In genomic region chr5:146678775-146679170, GRCm38 (mm10) we compare ENCODE assay signal across 20 mouse cellular contexts.
DNase-seq lines count a peak whose midpoint lies in the region; ATAC-seq lines count a peak whose summit lies in the region.
"Had no signal": no experiment of that assay in that cellular context is flagged by ENCODE, and none has a peak within 500 bp of the region (broad histone marks: within the 10 kb centered on the region; RNA-seq: fewer than 3 reads in every experiment).

No protein-coding gene starts in this region.

- no peaks in the 10 kb centered on the region for H3K9me3 ChIP-seq in kidney, embryonic 14.5 days (ENCODE audit: control insufficient read depth, low read length)
- no peaks in the 10 kb centered on the region for H3K9me3 ChIP-seq in kidney, embryonic 15.5 days (replicated peaks)
- H3K9me3 ChIP-seq in intestine, embryonic 15.5 days, result no peaks in the 10 kb centered on the region
- H3K9me3 ChIP-seq in liver, embryonic 13.5 days (replicated peaks), result no peaks in the 10 kb centered on the region
- H3K9me3 ChIP-seq in stomach, embryonic 15.5 days, result no peaks in the 10 kb centered on the region
- H3K9me3 ChIP-seq: embryonic facial prominence, embryonic 13.5 days; hindbrain, embryonic 10.5 days; limb, embryonic 15.5 days; midbrain, embryonic 13.5 days; neural tube, embryonic 12.5 days had no signal

- no peaks in the 10 kb centered on the region for H3K36me3 ChIP-seq in kidney, embryonic 14.5 days (ENCODE audit: control insufficient read depth, insufficient read depth, low read length)
- no peaks in the 10 kb centered on the region for H3K36me3 ChIP-seq in kidney, embryonic 15.5 days
- H3K36me3 ChIP-seq in intestine, embryonic 15.5 days, result no peaks in the 10 kb centered on the region
- no peaks in the 10 kb centered on the region for H3K36me3 ChIP-seq in liver, embryonic 13.5 days
- H3K36me3 ChIP-seq in stomach, embryonic 15.5 days, result no peaks in the 10 kb centered on the region
- H3K36me3 ChIP-seq: embryonic facial prominence, embryonic 13.5 days; hindbrain, embryonic 10.5 days; limb, embryonic 15.5 days; midbrain, embryonic 13.5 days; neural tube, embryonic 12.5 days had no signal

- H3K4me3 ChIP-seq in kidney, embryonic 14.5 days (ENCODE audit: low read length), result no peak overlapping the region
- H3K4me3 ChIP-seq in kidney, embryonic 15.5 days (replicated peaks), result no peak overlapping the region
- H3K4me3 ChIP-seq in intestine, embryonic 15.5 days (replicated peaks), result no peak overlapping the region
- H3K4me3 ChIP-seq in liver, embryonic 13.5 days (replicated peaks), result no peak overlapping the region
- H3K4me3 ChIP-seq in stomach, embryonic 15.5 days (replicated peaks), result no peak overlapping the region
- H3K4me3 ChIP-seq: embryonic facial prominence, embryonic 13.5 days; hindbrain, embryonic 10.5 days; limb, embryonic 15.5 days; midbrain, embryonic 13.5 days; neural tube, embryonic 12.5 days had no signal

- WGBS in kidney, embryonic 14.5 days, result 61% methylated on average over 10 of the region's 10 CpGs
- 53% methylated on average over 10 of the region's 10 CpGs for WGBS in kidney, embryonic 15.5 days
- WGBS in intestine, embryonic 15.5 days, result 62% methylated on average over 10 of the region's 10 CpGs
- WGBS in liver, embryonic 13.5 days (ENCODE audit: insufficient replicate concordance), result 61% methylated on average over 10 of the region's 10 CpGs
- WGBS in stomach, embryonic 15.5 days, result 64% methylated on average over 10 of the region's 10 CpGs

- 0 out of 2 replicates have a peak overlapping the region, but pooled peaks have one; percentile 4 for H3K9ac ChIP-seq in kidney, embryonic 14.5 days (ENCODE audit: low read depth, low read length)
- no peak overlapping the region for H3K9ac ChIP-seq in kidney, embryonic 15.5 days
- no peak overlapping the region for H3K9ac ChIP-seq in intestine, embryonic 15.5 days
- H3K9ac ChIP-seq in liver, embryonic 13.5 days, result peak overlapping the region; percentile 48; the same call in 1 of the 2 replicates
- H3K9ac ChIP-seq in stomach, embryonic 15.5 days, result no peak overlapping the region
- H3K9ac ChIP-seq: embryonic facial prominence, embryonic 13.5 days; limb, embryonic 15.5 days; midbrain, embryonic 13.5 days; neural tube, embryonic 12.5 days had no signal

- DNase-seq in liver, embryonic 13.5 days, result no peak
- DNase-seq in cerebellum, adult 11-12 months, result no peak
- no peak for DNase-seq in thymus, postnatal 4 days
- DNase-seq: adrenal gland, adult 8-10 months; cerebellum, postnatal 10 days; kidney, adult 9 months; lung, postnatal 10 days; right cerebral cortex, adult 18-20 months; spleen, adult 18-20 months; thymus, postnatal 25 days had no signal

- H3K4me2 ChIP-seq in kidney, embryonic 14.5 days (replicated peaks; ENCODE audit: low read depth, low read length), result no peak overlapping the region
- H3K4me2 ChIP-seq in kidney, embryonic 15.5 days, result no peak overlapping the region
- peak overlapping the region; percentile 23 for H3K4me2 ChIP-seq in intestine, embryonic 15.5 days (replicated peaks)
- H3K4me2 ChIP-seq in liver, embryonic 13.5 days, result peak overlapping the region; percentile 42
- H3K4me2 ChIP-seq in stomach, embryonic 15.5 days, result no peak overlapping the region
- H3K4me2 ChIP-seq: embryonic facial prominence, embryonic 13.5 days; limb, embryonic 15.5 days; midbrain, embryonic 13.5 days; neural tube, embryonic 12.5 days had no signal

- no peaks in the 10 kb centered on the region for H3K27me3 ChIP-seq in kidney, embryonic 14.5 days (ENCODE audit: control insufficient read depth, insufficient read depth, low read length)
- H3K27me3 ChIP-seq in kidney, embryonic 15.5 days, result 0 out of 2 replicates have a peak, but pooled peaks cover 12% of the 10 kb centered on the region
- H3K27me3 ChIP-seq in intestine, embryonic 15.5 days (replicated peaks), result no peaks in the 10 kb centered on the region
- H3K27me3 ChIP-seq in liver, embryonic 13.5 days, result peaks cover 7% of the 10 kb centered on the region
- no peaks in the 10 kb centered on the region for H3K27me3 ChIP-seq in stomach, embryonic 15.5 days (replicated peaks)
- H3K27me3 ChIP-seq: embryonic facial prominence, embryonic 13.5 days had no signal

- ATAC-seq in kidney, embryonic 14.5 days (ENCODE audit: low FRiP score, low TSS enrichment), result no peak
- ATAC-seq in kidney, embryonic 15.5 days (replicated peaks; ENCODE audit: low FRiP score), result no peak
- no peak for ATAC-seq in intestine, embryonic 15.5 days
- ATAC-seq in liver, embryonic 13.5 days (ENCODE audit: low read depth), result no peak
- ATAC-seq in stomach, embryonic 15.5 days (ENCODE audit: insufficient read depth, low FRiP score, low read depth), result no peak
- ATAC-seq: forebrain, embryonic 14.5 days had no signal

- H3K27ac ChIP-seq in kidney, embryonic 14.5 days (ENCODE audit: low read depth, low read length), result no peak overlapping the region
- H3K27ac ChIP-seq in kidney, embryonic 15.5 days, result no peak overlapping the region
- peak overlapping the region; percentile 78 for H3K27ac ChIP-seq in intestine, embryonic 15.5 days
- peak overlapping the region; percentile 88 for H3K27ac ChIP-seq in liver, embryonic 13.5 days
- H3K27ac ChIP-seq in stomach, embryonic 15.5 days, result peak overlapping the region; percentile 69
- H3K27ac ChIP-seq: embryonic facial prominence, embryonic 13.5 days; hindbrain, embryonic 10.5 days; limb, embryonic 15.5 days; midbrain, embryonic 13.5 days; neural tube, embryonic 12.5 days had no signal

- H3K4me1 ChIP-seq in kidney, embryonic 14.5 days (ENCODE audit: control insufficient read depth, insufficient read depth, low read length), result peaks cover 37% of the 10 kb centered on the region; the same call in 1 of the 2 replicates
- H3K4me1 ChIP-seq in kidney, embryonic 15.5 days, result peaks cover 54% of the 10 kb centered on the region
- H3K4me1 ChIP-seq in intestine, embryonic 15.5 days (replicated peaks), result peaks cover 50% of the 10 kb centered on the region
- H3K4me1 ChIP-seq in liver, embryonic 13.5 days (replicated peaks), result peaks cover 89% of the 10 kb centered on the region
- peaks cover 14% of the 10 kb centered on the region; the same call in 1 of the 2 replicates for H3K4me1 ChIP-seq in stomach, embryonic 15.5 days
- H3K4me1 ChIP-seq: embryonic facial prominence, embryonic 13.5 days; limb, embryonic 15.5 days had no signal

Comparison
In these comparisons a context has a peak if more than half of its experiments do, and no peak if none do; other contexts are left out.
1. H3K9ac ChIP-seq: peak in kidney, embryonic 14.5 days (single experiment) and liver, embryonic 13.5 days (single experiment); none in kidney, embryonic 15.5 days (single experiment), intestine, embryonic 15.5 days (single experiment) and stomach, embryonic 15.5 days (single experiment).
2. H3K27ac ChIP-seq: peak in intestine, embryonic 15.5 days (single experiment), liver, embryonic 13.5 days (single experiment) and stomach, embryonic 15.5 days (single experiment); none in kidney, embryonic 14.5 days (single experiment) and kidney, embryonic 15.5 days (single experiment).
3. H3K4me2 ChIP-seq: peak in intestine, embryonic 15.5 days (single experiment) and liver, embryonic 13.5 days (single experiment); none in kidney, embryonic 14.5 days (single experiment), kidney, embryonic 15.5 days (single experiment) and stomach, embryonic 15.5 days (single experiment).